Mouse (Mus musculus): Measurements from ENCODE around the gene Hoxa3. TPM values are rescaled to one million over a fixed set of nuclear protein-coding genes. Genes with fewer than 3 reads are reported as not detected.

Gene Hoxa3
- polyA plus RNA-seq, 1 experiment from 2014 or later, result 0.11 TPM

- peaks cover 100% of the 10 kb centered on the region for H3K27me3 ChIP-seq (ENCODE audit: control insufficient read depth, insufficient read depth, low read length)
- no peak overlapping the region for H3K9ac ChIP-seq (ENCODE audit: low read length)
- H3K4me2 ChIP-seq, result no peak overlapping the region
- no peak overlapping the region for H3K27ac ChIP-seq (ENCODE audit: low read depth, low read length)
- no peaks in the 10 kb centered on the region for H3K9me3 ChIP-seq (ENCODE audit: control insufficient read depth, low read length)
- H3K36me3 ChIP-seq (ENCODE audit: control insufficient read depth, insufficient read depth, low read length), result no peaks in the 10 kb centered on the region
- ATAC-seq (ENCODE audit: low FRiP score), result no peak
- H3K4me3 ChIP-seq (ENCODE audit: low read depth, low read length), result no peak overlapping the region; the same call in 1 of the 2 replicates
- peaks cover 7% of the 10 kb centered on the region for H3K4me1 ChIP-seq (ENCODE audit: control insufficient read depth, insufficient read depth, low read length)
- peak; percentile 96 for DNase-seq (ENCODE audit: low spot score, missing footprints)
- 8% methylated on average over 21 of the region's 21 CpGs for WGBS
Observed at GRCm38 (mm10) chr6:52221993-52222685, 9.0 kb upstream of the Hoxa3 start.

GRCm38 (mm10) chr6:52221337-52221992 is 8.3 kb upstream of the Hoxa3 start, which contains the start of gene Hoxa7:
Hoxa7 (minus strand) TSS chr6:52221854.
- Histone ChIP-seq H3K4me1 (ENCODE audit: control insufficient read depth, insufficient read depth, low read length) (peaks cover 11% of the 10 kb centered on the region), H3K9ac (ENCODE audit: low read length) (0 out of 2 replicates have a peak within 1 kb of the TSS, but pooled peaks have one; percentile 12), H3K27ac (ENCODE audit: low read depth, low read length) (no peak within 1 kb of the TSS), H3K9me3 (ENCODE audit: control insufficient read depth, low read length) (no peaks in the 10 kb centered on the region), H3K4me2 (peak within 1 kb of the TSS; percentile 66), H3K27me3 (ENCODE audit: control insufficient read depth, insufficient read depth, low read length) (peaks cover 100% of the 10 kb centered on the region), H3K36me3 (ENCODE audit: control insufficient read depth, insufficient read depth, low read length) (no peaks in the 10 kb centered on the region), H3K4me3 (ENCODE audit: low read depth, low read length) (peak within 1 kb of the TSS; percentile 32)
- under 1% methylated on average over 46 of the region's 46 CpGs for WGBS
- peak; percentile 96 for DNase-seq (ENCODE audit: low spot score, missing footprints)
- peak; percentile 58; the same call in 1 of the 2 replicates for ATAC-seq (ENCODE audit: low FRiP score)

GRCm38 (mm10) chr6:52220865-52221310 is 7.8 kb upstream of the Hoxa3 start:
- no peak overlapping the region for H3K27ac ChIP-seq (ENCODE audit: low read depth, low read length)
- 6% methylated on average over 12 of the region's 12 CpGs for WGBS
- no peak overlapping the region; the same call in 1 of the 2 replicates for H3K4me2 ChIP-seq
- peaks cover 11% of the 10 kb centered on the region for H3K4me1 ChIP-seq (ENCODE audit: control insufficient read depth, insufficient read depth, low read length)
- ATAC-seq (ENCODE audit: low FRiP score) (no peak), DNase-seq (ENCODE audit: low spot score, missing footprints) (peak; percentile 95)
- H3K9me3 ChIP-seq (ENCODE audit: control insufficient read depth, low read length), result no peaks in the 10 kb centered on the region
- H3K36me3 ChIP-seq (ENCODE audit: control insufficient read depth, insufficient read depth, low read length), result no peaks in the 10 kb centered on the region
- H3K27me3 ChIP-seq (ENCODE audit: control insufficient read depth, insufficient read depth, low read length), result peaks cover 100% of the 10 kb centered on the region
- H3K9ac ChIP-seq (ENCODE audit: low read length), result no peak overlapping the region
- H3K4me3 ChIP-seq (ENCODE audit: low read depth, low read length), result no peak overlapping the region

DNA sequence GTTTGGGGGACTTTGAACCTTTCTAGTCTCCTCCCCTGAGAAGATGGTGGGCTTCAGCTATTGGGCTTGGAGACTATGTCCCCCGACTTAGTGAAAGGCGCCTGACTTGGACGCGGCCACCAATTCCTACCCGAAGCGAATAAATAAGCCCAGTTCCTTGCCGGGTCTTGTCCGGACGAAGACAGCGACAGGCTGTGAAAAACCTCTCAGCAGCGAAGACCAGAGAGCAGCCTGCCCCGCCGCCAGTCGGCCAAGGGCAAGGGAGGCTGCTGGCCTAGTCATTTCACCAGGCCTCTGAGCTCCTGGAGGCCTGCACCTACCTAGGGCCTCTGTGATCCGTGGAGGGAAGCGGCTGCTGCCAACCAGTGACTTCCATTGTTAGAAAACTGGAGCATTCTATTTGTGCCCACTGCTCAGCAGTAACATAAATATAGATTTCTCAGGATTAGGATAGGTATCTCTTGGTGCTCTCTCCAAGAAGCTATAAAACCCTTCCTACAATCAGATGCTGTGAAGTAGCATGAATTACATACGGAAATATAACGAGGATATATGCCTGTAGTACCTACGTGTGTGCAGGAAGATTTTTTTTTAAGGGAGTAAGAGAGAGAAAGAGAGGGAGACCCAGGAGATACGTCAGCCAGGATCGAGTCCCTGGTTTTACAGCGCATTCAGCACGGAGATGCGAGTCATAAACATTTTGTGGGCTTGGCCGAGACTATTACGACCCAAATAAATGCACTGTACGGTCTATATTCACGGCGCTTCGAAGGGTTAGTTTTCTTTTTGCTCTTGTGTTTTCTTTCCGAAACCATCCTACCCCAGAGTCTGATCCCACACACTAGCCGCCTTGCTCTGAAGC is 7.1 kb upstream of the Hoxa3 start:
- ATAC-seq (ENCODE audit: low FRiP score) (no peak), DNase-seq (ENCODE audit: low spot score, missing footprints) (peak; percentile 96)
- H3K4me1 ChIP-seq (ENCODE audit: control insufficient read depth, insufficient read depth, low read length), result peaks cover 11% of the 10 kb centered on the region
- no peak overlapping the region for H3K4me2 ChIP-seq
- WGBS, result 12% methylated on average over 32 of the region's 32 CpGs
- H3K9me3 ChIP-seq (ENCODE audit: control insufficient read depth, low read length), result no peaks in the 10 kb centered on the region
- H3K9ac ChIP-seq (ENCODE audit: low read length), result no peak overlapping the region
- H3K36me3 ChIP-seq (ENCODE audit: control insufficient read depth, insufficient read depth, low read length), result no peaks in the 10 kb centered on the region
- H3K27me3 ChIP-seq (ENCODE audit: control insufficient read depth, insufficient read depth, low read length), result peaks cover 100% of the 10 kb centered on the region
- H3K27ac ChIP-seq (ENCODE audit: low read depth, low read length), result no peak overlapping the region
- H3K4me3 ChIP-seq (ENCODE audit: low read depth, low read length), result no peak overlapping the region

DNA sequence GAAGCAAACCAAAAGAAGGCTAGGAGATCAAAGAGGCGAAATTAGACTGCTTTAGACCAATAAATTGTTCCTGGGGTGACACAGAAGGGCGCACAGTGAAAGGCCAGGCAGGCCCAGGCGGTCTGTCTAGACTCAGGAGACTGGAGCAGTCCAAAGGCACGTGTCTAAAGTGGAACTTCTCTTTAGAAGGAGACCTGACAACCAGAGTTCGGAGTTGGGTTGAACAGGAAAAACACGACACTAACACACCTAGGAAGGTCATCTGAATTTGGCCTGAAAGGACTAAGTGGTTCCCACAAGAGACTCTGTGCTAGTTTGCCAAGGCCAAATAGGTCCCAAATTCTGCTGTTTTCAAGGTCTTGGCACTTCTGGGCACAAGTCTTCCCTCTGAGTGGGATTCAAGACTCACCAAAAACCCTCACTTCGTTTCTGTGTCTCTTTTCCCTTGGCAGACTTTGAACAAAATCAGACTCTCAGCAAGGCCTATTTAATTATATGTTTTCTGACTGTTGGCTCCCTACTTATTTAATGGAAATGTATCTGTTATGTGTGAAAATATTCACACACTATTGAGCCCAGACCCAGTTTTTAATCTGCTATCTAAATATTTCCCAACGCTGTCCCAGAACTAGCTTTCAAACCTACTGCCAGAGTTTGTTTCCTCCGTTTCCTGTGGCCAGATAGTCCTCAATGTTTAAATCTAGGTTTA is 6.3 kb upstream of the Hoxa3 start:
- no peak overlapping the region for H3K27ac ChIP-seq (ENCODE audit: low read depth, low read length)
- H3K4me1 ChIP-seq (ENCODE audit: control insufficient read depth, insufficient read depth, low read length), result peaks cover 11% of the 10 kb centered on the region
- H3K9ac ChIP-seq (ENCODE audit: low read length), result no peak overlapping the region
- DNase-seq (ENCODE audit: low spot score, missing footprints) (peak; percentile 97), ATAC-seq (ENCODE audit: low FRiP score) (no peak)
- 15% methylated on average over 9 of the region's 9 CpGs for WGBS
- no peaks in the 10 kb centered on the region for H3K9me3 ChIP-seq (ENCODE audit: control insufficient read depth, low read length)
- peaks cover 100% of the 10 kb centered on the region for H3K27me3 ChIP-seq (ENCODE audit: control insufficient read depth, insufficient read depth, low read length)
- no peak overlapping the region for H3K4me2 ChIP-seq
- H3K36me3 ChIP-seq (ENCODE audit: control insufficient read depth, insufficient read depth, low read length), result no peaks in the 10 kb centered on the region
- H3K4me3 ChIP-seq (ENCODE audit: low read depth, low read length), result no peak overlapping the region

DNA sequence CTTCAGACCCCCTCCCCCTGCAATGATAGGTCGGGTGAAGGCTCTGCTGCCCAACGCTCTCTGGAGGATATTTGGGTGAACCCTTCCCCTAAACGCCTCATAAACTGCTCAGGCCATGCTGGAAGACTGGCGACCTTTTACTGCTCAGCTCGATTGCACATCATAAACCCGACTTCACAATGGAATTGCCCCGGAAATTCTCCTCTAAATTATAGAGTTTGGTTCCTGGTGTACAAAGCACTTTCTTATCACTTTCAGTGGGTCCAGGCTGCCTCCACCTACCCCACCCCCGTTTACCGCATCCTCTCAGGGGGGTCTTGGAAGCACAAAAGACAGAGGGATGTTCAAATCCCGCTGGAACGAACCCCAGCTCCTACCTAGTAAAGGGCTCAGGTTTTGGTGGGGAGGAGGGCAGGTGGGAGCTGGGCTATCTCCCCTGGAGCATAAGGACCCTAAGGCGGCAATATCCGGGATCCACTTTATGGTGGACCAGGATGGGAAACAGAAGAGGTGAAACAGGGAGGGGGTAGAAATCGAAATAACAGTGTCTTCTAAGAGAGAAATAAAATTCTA is 5.6 kb upstream of the Hoxa3 start:
- Histone ChIP-seq H3K27ac (ENCODE audit: low read depth, low read length) (no peak overlapping the region), H3K4me3 (ENCODE audit: low read depth, low read length) (no peak overlapping the region), H3K9ac (ENCODE audit: low read length) (no peak overlapping the region), H3K9me3 (ENCODE audit: control insufficient read depth, low read length) (no peaks in the 10 kb centered on the region), H3K36me3 (ENCODE audit: control insufficient read depth, insufficient read depth, low read length) (no peaks in the 10 kb centered on the region), H3K27me3 (ENCODE audit: control insufficient read depth, insufficient read depth, low read length) (peaks cover 100% of the 10 kb centered on the region), H3K4me1 (ENCODE audit: control insufficient read depth, insufficient read depth, low read length) (peaks cover 11% of the 10 kb centered on the region), H3K4me2 (no peak overlapping the region)
- 7% methylated on average over 14 of the region's 14 CpGs for WGBS
- DNase-seq (ENCODE audit: low spot score, missing footprints), result peak; percentile 97
- ATAC-seq (ENCODE audit: low FRiP score), result no peak

DNA sequence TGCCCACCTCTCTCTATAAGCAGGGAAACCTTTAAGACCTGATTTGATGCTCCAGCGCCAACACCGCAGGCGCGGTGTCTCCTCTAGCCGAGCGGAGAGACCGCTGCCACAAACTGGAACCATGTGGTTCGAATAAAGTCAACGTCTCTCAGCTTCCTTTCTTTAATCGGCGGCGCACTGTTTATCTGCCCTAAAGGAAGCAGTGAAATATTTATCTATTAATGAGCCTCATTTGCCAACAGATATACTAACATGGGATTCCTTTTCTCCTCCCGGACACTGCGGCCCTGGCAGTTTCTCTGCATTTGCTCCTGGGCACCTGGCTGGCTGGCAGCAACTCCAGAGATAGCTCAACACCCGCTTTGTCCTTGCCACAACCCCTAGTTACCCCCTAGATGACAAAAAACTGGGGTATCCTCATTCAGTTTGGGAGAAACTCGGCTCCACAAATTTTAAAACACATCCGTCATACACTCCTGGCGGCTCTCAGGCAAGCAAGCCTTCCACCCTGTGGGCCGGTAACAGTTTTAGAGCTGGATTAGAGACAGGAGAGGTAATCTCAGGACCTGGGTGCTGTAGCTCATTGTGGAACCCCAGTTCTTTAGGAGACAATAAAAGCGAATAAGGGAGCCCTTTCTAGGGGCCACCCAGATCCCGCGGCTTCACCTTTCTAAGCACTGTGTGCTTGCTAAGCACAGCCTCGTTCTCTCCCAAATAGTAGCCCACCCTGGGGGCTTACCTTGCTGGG is 4.9 kb upstream of the Hoxa3 start:
- Histone ChIP-seq H3K4me1 (ENCODE audit: control insufficient read depth, insufficient read depth, low read length) (peaks cover 11% of the 10 kb centered on the region), H3K27ac (ENCODE audit: low read depth, low read length) (no peak overlapping the region), H3K9ac (ENCODE audit: low read length) (no peak overlapping the region), H3K4me2 (no peak overlapping the region), H3K36me3 (ENCODE audit: control insufficient read depth, insufficient read depth, low read length) (no peaks in the 10 kb centered on the region), H3K27me3 (ENCODE audit: control insufficient read depth, insufficient read depth, low read length) (peaks cover 100% of the 10 kb centered on the region), H3K4me3 (ENCODE audit: low read depth, low read length) (no peak overlapping the region), H3K9me3 (ENCODE audit: control insufficient read depth, low read length) (no peaks in the 10 kb centered on the region)
- peak; percentile 95 for DNase-seq (ENCODE audit: low spot score, missing footprints)
- no peak for ATAC-seq (ENCODE audit: low FRiP score)
- 5% methylated on average over 23 of the region's 23 CpGs for WGBS

DNA sequence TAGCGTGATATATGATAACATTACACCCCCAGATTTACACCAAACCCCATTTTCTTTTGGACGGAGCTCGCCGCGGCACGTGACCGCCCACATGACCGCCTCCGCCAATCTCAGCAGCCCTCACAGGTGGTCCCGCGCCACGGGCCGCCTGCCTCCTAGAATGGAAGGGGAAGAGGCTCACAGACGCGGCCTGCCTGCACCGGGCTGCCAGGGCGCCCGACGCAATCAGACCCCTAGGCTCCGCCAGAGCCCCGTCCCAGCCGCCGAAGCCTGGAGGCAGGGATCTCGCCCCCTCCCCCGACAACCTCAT is 4.3 kb upstream of the Hoxa3 start:
- Histone ChIP-seq H3K4me3 (ENCODE audit: low read depth, low read length) (peak overlapping the region; percentile 26), H3K9me3 (ENCODE audit: control insufficient read depth, low read length) (no peaks in the 10 kb centered on the region), H3K27ac (ENCODE audit: low read depth, low read length) (no peak overlapping the region), H3K9ac (ENCODE audit: low read length) (no peak overlapping the region), H3K27me3 (ENCODE audit: control insufficient read depth, insufficient read depth, low read length) (peaks cover 100% of the 10 kb centered on the region), H3K4me2 (peak overlapping the region; percentile 42), H3K36me3 (ENCODE audit: control insufficient read depth, insufficient read depth, low read length) (no peaks in the 10 kb centered on the region), H3K4me1 (ENCODE audit: control insufficient read depth, insufficient read depth, low read length) (peaks cover 11% of the 10 kb centered on the region)
- under 1% methylated on average over 24 of the region's 25 CpGs for WGBS
- DNase-seq (ENCODE audit: low spot score, missing footprints) (peak; percentile 94), ATAC-seq (ENCODE audit: low FRiP score) (peak; percentile 57)

Data from midbrain, embryonic 11.5 days (tissue).